Mouse (Mus musculus): ENCODE data around the gene Smg7.

DNA sequence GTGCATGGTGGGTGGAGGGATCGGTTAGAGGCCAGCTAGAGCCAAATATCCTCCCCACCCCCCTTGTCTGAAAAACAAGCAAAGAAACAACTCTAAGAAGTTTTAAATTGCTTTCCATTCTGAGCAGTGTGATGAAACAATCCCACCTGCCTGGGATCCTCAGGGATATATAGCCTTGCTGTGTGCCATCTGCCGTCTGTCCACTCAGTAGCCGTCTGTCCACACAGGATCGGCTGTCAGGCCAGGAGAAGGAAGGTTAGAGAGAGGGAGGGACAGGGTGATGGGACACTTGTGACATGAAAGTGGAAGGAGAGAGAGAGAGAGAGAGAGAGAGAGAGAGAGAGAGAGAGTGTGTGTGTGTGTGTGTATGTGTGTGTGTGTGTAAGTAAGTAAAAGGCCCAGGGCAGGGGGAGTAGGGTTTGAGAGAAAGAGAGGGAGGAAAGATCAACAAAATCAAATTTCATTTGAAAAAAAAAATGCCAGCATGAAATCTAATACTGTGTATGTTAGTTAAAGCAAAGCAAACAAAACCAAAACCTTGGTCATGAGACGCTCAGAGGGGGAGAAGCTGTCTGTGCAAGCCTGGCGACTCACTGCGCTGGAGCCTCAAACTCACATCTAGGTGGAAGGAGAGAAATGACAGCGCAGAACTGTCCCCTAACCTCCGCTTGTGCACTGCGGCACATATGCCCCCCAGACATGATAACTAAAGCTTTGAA, 73.7 kb downstream of the Smg7 start:
- TF ChIP-seq CTCF (IDR thresholded peaks at IDR 0.05; ENCODE audit: extremely low read depth, insufficient read length, insufficient replicate concordance, low read depth, low read length): no peak
- no peak for TF ChIP-seq POLR2A (IDR thresholded peaks at IDR 0.05; ENCODE audit: low read depth, low read length)

Measured in small intestine, adult 2 months (tissue).